Mouse (Mus musculus): ENCODE data around the gene Lrrc29.

DNA sequence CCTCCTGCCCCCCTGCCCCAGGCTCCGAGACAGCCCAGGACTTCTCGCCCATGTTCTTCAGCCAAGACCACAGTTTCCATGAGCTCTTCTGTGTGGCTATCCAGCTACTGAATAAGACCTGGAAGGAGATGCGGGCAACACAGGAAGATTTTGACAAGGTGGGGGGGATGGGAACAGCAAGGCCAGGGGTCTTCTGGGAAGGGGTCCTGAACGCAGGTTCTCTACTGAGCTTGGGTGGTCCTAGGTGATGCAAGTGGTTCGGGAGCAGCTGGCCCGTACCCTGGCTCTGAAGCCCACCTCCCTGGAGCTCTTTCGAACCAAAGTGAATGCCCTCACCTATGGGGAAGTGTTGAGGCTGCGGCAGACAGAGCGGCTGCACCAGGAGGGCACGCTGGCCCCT, 17.6 kb downstream of the Lrrc29 start:
- no peak for TF ChIP-seq CTCF (IDR thresholded peaks at IDR 0.05)
- TF ChIP-seq EP300 (IDR thresholded peaks at IDR 0.05), result no peak
